Mouse (Mus musculus) lung, embryonic 15.5 days (tissue): ENCODE results near the gene Ptpn1. TPM values are rescaled to one million over a fixed set of nuclear protein-coding genes. Genes with fewer than 3 reads are reported as not detected.

Experiments used
- ATAC-seq: fragments of 200-750 bp; cut with Nextera tagmentation; 2 replicates; pipeline ENCODE4 v1.8.0; 2017; ENCODE audit warnings: moderate number of reproducible peaks, borderline replicate concordance; ENCODE audit not compliant: low FRiP score, low TSS enrichment; ENCODE audit errors: extremely low read depth
- H3K27ac ChIP-seq: fragments of 300-500 bp; sonication (generic); 2 replicates; pipeline ENCODE4 v1.5.1; 2015; ENCODE audit warnings: moderate library complexity, mild to moderate bottlenecking, inconsistent platforms
- H3K27me3 ChIP-seq: fragments of 300-500 bp; sonication (generic); 2 replicates; pipeline ENCODE4 v1.6.1; 2015; ENCODE audit warnings: inconsistent platforms
- H3K36me3 ChIP-seq: fragments of 300-500 bp; sonication (generic); 2 replicates; pipeline ENCODE4 v1.6.1; 2015; ENCODE audit warnings: inconsistent platforms
- H3K4me1 ChIP-seq: fragments of 300-500 bp; sonication (generic); 2 replicates; pipeline ENCODE4 v1.6.1; 2015; ENCODE audit warnings: inconsistent platforms
- H3K4me2 ChIP-seq: fragments of 300-500 bp; sonication (generic); 2 replicates; pipeline ENCODE4 v1.6.1; 2015; ENCODE audit warnings: inconsistent platforms, mild to moderate bottlenecking, moderate library complexity
- H3K4me3 ChIP-seq: fragments of 300-500 bp; sonication (generic); 2 replicates; pipeline ENCODE4 v1.5.1; 2015; ENCODE audit warnings: mild to moderate bottlenecking, inconsistent platforms
- H3K9ac ChIP-seq: fragments of 300-500 bp; sonication (generic); 2 replicates; pipeline ENCODE4 v1.6.1; 2015; ENCODE audit warnings: inconsistent platforms
- H3K9me3 ChIP-seq: fragments of 300-500 bp; sonication (generic); 2 replicates; pipeline ENCODE4 v1.6.1; 2016; ENCODE audit warnings: inconsistent platforms
- WGBS: fragments of 180-500 bp; shearing (Covaris S2); methylation state at CpG from one replicate; pipeline ENCODE4 v1.1.7; 2015; 5-methylcytosine and 5-hydroxymethylcytosine counted together
- polyA plus RNA-seq: library from polyadenylated mRNA; unstranded; fragments of >200 nt; fragmentation: Nextera tagmentation; extraction: Ambion mirVana; gene quantifications from 2 replicates; pipeline ENCODE4 v1.2.1, GENCODE M21; 2015

The Ptpn1 gene
- polyA plus RNA-seq, 1 experiment from 2014 or later: 74.4 TPM

- Histone ChIP-seq H3K9me3 (no peaks in the 10 kb centered on the region), H3K4me1 (peaks cover 56% of the 10 kb centered on the region), H3K27ac (no peak overlapping the region), H3K9ac (no peak overlapping the region), H3K36me3 (no peaks in the 10 kb centered on the region), H3K27me3 (no peaks in the 10 kb centered on the region), H3K4me3 (no peak overlapping the region), H3K4me2 (no peak overlapping the region)
- 82% methylated on average over 6 of the region's 6 CpGs for WGBS
- no peak for ATAC-seq
These were observed 18.8 kb downstream of the Ptpn1 start for GRCm38 (mm10) chr2:167950681-167951080.

- H3K36me3 ChIP-seq: no peaks in the 10 kb centered on the region
- no peaks in the 10 kb centered on the region for H3K27me3 ChIP-seq
- H3K4me2 ChIP-seq: no peak overlapping the region
- H3K27ac ChIP-seq: no peak overlapping the region
- no peak for ATAC-seq
- peaks cover 55% of the 10 kb centered on the region for H3K4me1 ChIP-seq
- no peaks in the 10 kb centered on the region for H3K9me3 ChIP-seq
- 81% methylated on average over 13 of the region's 13 CpGs for WGBS
- H3K4me3 ChIP-seq: no peak overlapping the region
- no peak overlapping the region for H3K9ac ChIP-seq
These were observed 19.7 kb downstream of the Ptpn1 start for GRCm38 (mm10) chr2:167951301-167952211.

GRCm38 (mm10) chr2:167953819-167954218 is 22.0 kb downstream of the Ptpn1 start:
- no peaks in the 10 kb centered on the region for H3K9me3 ChIP-seq
- no peak overlapping the region for H3K4me2 ChIP-seq
- no peak for ATAC-seq
- H3K27ac ChIP-seq: peak overlapping the region; percentile 33; the same call in 1 of the 2 replicates
- no peak overlapping the region for H3K4me3 ChIP-seq
- H3K9ac ChIP-seq: no peak overlapping the region
- peaks cover 47% of the 10 kb centered on the region for H3K4me1 ChIP-seq
- no peaks in the 10 kb centered on the region for H3K27me3 ChIP-seq
- 64% methylated on average over 10 of the region's 10 CpGs for WGBS
- H3K36me3 ChIP-seq: no peaks in the 10 kb centered on the region

GRCm38 (mm10) chr2:167954928-167955327 is 23.1 kb downstream of the Ptpn1 start:
- H3K27me3 ChIP-seq: no peaks in the 10 kb centered on the region
- H3K9ac ChIP-seq: no peak overlapping the region
- no peak overlapping the region for H3K4me2 ChIP-seq
- H3K4me1 ChIP-seq: peaks cover 47% of the 10 kb centered on the region
- H3K27ac ChIP-seq: no peak overlapping the region
- WGBS: 76% methylated on average over 7 of the region's 7 CpGs
- ATAC-seq: no peak
- H3K36me3 ChIP-seq: no peaks in the 10 kb centered on the region
- no peaks in the 10 kb centered on the region for H3K9me3 ChIP-seq
- H3K4me3 ChIP-seq: no peak overlapping the region

GRCm38 (mm10) chr2:167957539-167957938 is 25.7 kb downstream of the Ptpn1 start:
- no peak for ATAC-seq
- Histone ChIP-seq H3K4me2 (no peak overlapping the region), H3K36me3 (no peaks in the 10 kb centered on the region), H3K27me3 (no peaks in the 10 kb centered on the region), H3K4me1 (peaks cover 48% of the 10 kb centered on the region), H3K27ac (no peak overlapping the region), H3K4me3 (no peak overlapping the region), H3K9me3 (no peaks in the 10 kb centered on the region), H3K9ac (no peak overlapping the region)
- 91% methylated on average over 1 of the region's 1 CpGs for WGBS

GRCm38 (mm10) chr2:167958082-167958788 is 26.4 kb downstream of the Ptpn1 start:
- 20% methylated on average over 5 of the region's 5 CpGs for WGBS
- Histone ChIP-seq H3K27ac (peak overlapping the region; percentile 77), H3K36me3 (no peaks in the 10 kb centered on the region), H3K9ac (no peak overlapping the region), H3K27me3 (no peaks in the 10 kb centered on the region), H3K4me3 (no peak overlapping the region), H3K9me3 (no peaks in the 10 kb centered on the region), H3K4me2 (no peak overlapping the region), H3K4me1 (peaks cover 52% of the 10 kb centered on the region)
- ATAC-seq: no peak

- H3K4me3 ChIP-seq: no peak overlapping the region
- WGBS: 5% methylated on average over 4 of the region's 4 CpGs
- no peaks in the 10 kb centered on the region for H3K27me3 ChIP-seq
- no peaks in the 10 kb centered on the region for H3K36me3 ChIP-seq
- H3K9me3 ChIP-seq: no peaks in the 10 kb centered on the region
- H3K4me2 ChIP-seq: peak overlapping the region; percentile 26; the same call in 1 of the 2 replicates
- peak overlapping the region; percentile 77 for H3K27ac ChIP-seq
- no peak for ATAC-seq
- peaks cover 48% of the 10 kb centered on the region for H3K4me1 ChIP-seq
- H3K9ac ChIP-seq: no peak overlapping the region
These were observed 27.0 kb downstream of the Ptpn1 start for GRCm38 (mm10) chr2:167958843-167959242.

- Histone ChIP-seq H3K9ac (no peak overlapping the region), H3K4me2 (no peak overlapping the region), H3K27ac (peak overlapping the region; percentile 77; the same call in 1 of the 2 replicates), H3K36me3 (no peaks in the 10 kb centered on the region), H3K4me1 (peaks cover 52% of the 10 kb centered on the region), H3K27me3 (no peaks in the 10 kb centered on the region), H3K9me3 (no peaks in the 10 kb centered on the region), H3K4me3 (no peak overlapping the region)
- 69% methylated on average over 4 of the region's 4 CpGs for WGBS
- ATAC-seq: no peak
These were observed 27.6 kb downstream of the Ptpn1 start for GRCm38 (mm10) chr2:167959384-167959911.

- Histone ChIP-seq H3K27ac (0 out of 2 replicates have a peak overlapping the region, but pooled peaks have one; percentile 2), H3K27me3 (no peaks in the 10 kb centered on the region), H3K9ac (no peak overlapping the region), H3K4me3 (no peak overlapping the region), H3K9me3 (no peaks in the 10 kb centered on the region), H3K4me2 (no peak overlapping the region), H3K36me3 (peaks cover 2% of the 10 kb centered on the region), H3K4me1 (peaks cover 54% of the 10 kb centered on the region)
- 47% methylated on average over 7 of the region's 7 CpGs for WGBS
- no peak for ATAC-seq
These were observed 28.1 kb downstream of the Ptpn1 start for GRCm38 (mm10) chr2:167959996-167960395.

GRCm38 (mm10) chr2:167960584-167960983 is 28.7 kb downstream of the Ptpn1 start:
- no peak overlapping the region for H3K9ac ChIP-seq
- H3K4me2 ChIP-seq: no peak overlapping the region
- H3K4me3 ChIP-seq: no peak overlapping the region
- peaks cover 54% of the 10 kb centered on the region for H3K4me1 ChIP-seq
- no peaks in the 10 kb centered on the region for H3K9me3 ChIP-seq
- H3K27me3 ChIP-seq: no peaks in the 10 kb centered on the region
- H3K27ac ChIP-seq: 0 out of 2 replicates have a peak overlapping the region, but pooled peaks have one; percentile 2
- H3K36me3 ChIP-seq: peaks cover 8% of the 10 kb centered on the region
- no peak for ATAC-seq
- 84% methylated on average over 8 of the region's 8 CpGs for WGBS

GRCm38 (mm10) chr2:167962347-167962746 is 30.5 kb downstream of the Ptpn1 start:
- no peak overlapping the region for H3K4me2 ChIP-seq
- peaks cover 25% of the 10 kb centered on the region for H3K36me3 ChIP-seq
- no peak for ATAC-seq
- no peak overlapping the region for H3K9ac ChIP-seq
- H3K4me1 ChIP-seq: peaks cover 54% of the 10 kb centered on the region
- H3K9me3 ChIP-seq: no peaks in the 10 kb centered on the region
- 90% methylated on average over 6 of the region's 6 CpGs for WGBS
- no peak overlapping the region for H3K4me3 ChIP-seq
- no peak overlapping the region for H3K27ac ChIP-seq
- no peaks in the 10 kb centered on the region for H3K27me3 ChIP-seq

GRCm38 (mm10) chr2:167963176-167963575 is 31.3 kb downstream of the Ptpn1 start:
- ATAC-seq: no peak
- peaks cover 46% of the 10 kb centered on the region for H3K4me1 ChIP-seq
- WGBS: 49% methylated on average over 4 of the region's 4 CpGs

More at GRCm38 (mm10) chr2:167963176-167963575, 31.3 kb downstream of the Ptpn1 start:
- H3K9ac ChIP-seq: no peak overlapping the region
- H3K36me3 ChIP-seq: peaks cover 31% of the 10 kb centered on the region
- H3K9me3 ChIP-seq: no peaks in the 10 kb centered on the region
- H3K27me3 ChIP-seq: no peaks in the 10 kb centered on the region
- H3K27ac ChIP-seq: no peak overlapping the region
- no peak overlapping the region for H3K4me3 ChIP-seq
- no peak overlapping the region for H3K4me2 ChIP-seq
